Mouse (Mus musculus) ES-E14 (cell line): ENCODE results near the gene Thrap3. TPM values are rescaled to one million over a fixed set of nuclear protein-coding genes. Genes with fewer than 3 reads are reported as not detected.

ENCODE experiments used
- DNase-seq: peaks from one replicate; pipeline ENCODE4 v3.0.0-alpha.2; 2013; ENCODE audit warnings: low read depth, low spot score
- H3K27ac ChIP-seq: 2 replicates; pipeline ENCODE4 v1.5.1; 2012; ENCODE audit warnings: low read depth, mild to moderate bottlenecking, low read length, moderate library complexity, mixed read lengths; ENCODE audit not compliant: poor library complexity, insufficient read depth, severe bottlenecking
- H3K36me3 ChIP-seq: 2 replicates; pipeline ENCODE4 v1.6.1; 2012; ENCODE audit warnings: mild to moderate bottlenecking, low read length, moderate library complexity, mixed read lengths; ENCODE audit not compliant: control insufficient read depth, poor library complexity, insufficient read depth, severe bottlenecking
- H3K4me1 ChIP-seq, 2 experiments: fragments of 150-350 bp in 1 of 2; sonication (generic) in 1 of 2; 2 replicates each; pipeline ENCODE4 v1.6.1; 2012; ENCODE audit warnings: low read length in 2 of 2, mild to moderate bottlenecking in 1 of 2, mixed read lengths in 1 of 2; ENCODE audit not compliant: control insufficient read depth in 2 of 2, insufficient read depth in 2 of 2, poor library complexity in 1 of 2
- H3K4me3 ChIP-seq, 2 experiments: fragments of 150-350 bp in 1 of 2; sonication (generic) in 1 of 2; 2 replicates each; pipeline ENCODE4 v1.5.1; 2012; ENCODE audit warnings: low read length in 2 of 2, low read depth in 1 of 2, mild to moderate bottlenecking in 1 of 2, mixed read lengths in 1 of 2; ENCODE audit not compliant: insufficient read depth in 1 of 2, poor library complexity in 1 of 2, severe bottlenecking in 1 of 2
- H3K9ac ChIP-seq: 2 replicates; pipeline ENCODE4 v1.6.1; 2012; ENCODE audit warnings: low read depth, mild to moderate bottlenecking, low read length, mixed read lengths; ENCODE audit not compliant: poor library complexity, insufficient read depth, severe bottlenecking
- H3K9me3 ChIP-seq: fragments of 150-350 bp; sonication (generic); 2 replicates; pipeline ENCODE4 v1.6.1; 2012; ENCODE audit warnings: low read depth, mild to moderate bottlenecking, low read length; ENCODE audit not compliant: control insufficient read depth, insufficient read depth
- CHD2 ChIP-seq: IDR thresholded peaks from 2 replicates; pipeline ENCODE4 v1.6.1; 2014; ENCODE audit warnings: mild to moderate bottlenecking, low read depth, low read length, inconsistent platforms
- HCFC1 ChIP-seq: IDR thresholded peaks from 2 replicates; pipeline ENCODE4 v1.6.1; 2012; ENCODE audit warnings: low read length, inconsistent platforms, borderline replicate concordance; ENCODE audit not compliant: insufficient read depth
- MAFK ChIP-seq: IDR thresholded peaks from 2 replicates; pipeline ENCODE4 v1.6.1; 2014; ENCODE audit warnings: mild to moderate bottlenecking, low read depth, low read length, inconsistent platforms; ENCODE audit not compliant: insufficient read depth
- ZC3H11A ChIP-seq: IDR thresholded peaks from 2 replicates; pipeline ENCODE4 v1.6.1; 2012; ENCODE audit warnings: low read depth, mild to moderate bottlenecking, inconsistent platforms, low read length, borderline replicate concordance
- ZNF384 ChIP-seq: IDR thresholded peaks from 2 replicates; pipeline ENCODE4 v1.6.1; 2012; ENCODE audit warnings: low read depth, low read length, inconsistent platforms
- in situ Hi-C, 2 experiments: fragments of 600-800 bp; cut with MboI; formaldehyde crosslinking; loops; one replicate each; pipeline ENCODE4 v1.15.1; 2025; ENCODE audit warnings: low sequenced_read_pairs in 2 of 2, inconsistent platforms in 1 of 2; ENCODE audit not compliant: unreplicated experiment in 2 of 2
- total RNA-seq: library from RNA; depleted of rRNA; stranded (reverse); fragments of 300-350 nt; gene quantifications from 2 replicates; pipeline ENCODE4 v1.2.3, GENCODE M21; 2012

Thrap3 gene
- total RNA-seq, 1 experiment = 211 TPM

DNA sequence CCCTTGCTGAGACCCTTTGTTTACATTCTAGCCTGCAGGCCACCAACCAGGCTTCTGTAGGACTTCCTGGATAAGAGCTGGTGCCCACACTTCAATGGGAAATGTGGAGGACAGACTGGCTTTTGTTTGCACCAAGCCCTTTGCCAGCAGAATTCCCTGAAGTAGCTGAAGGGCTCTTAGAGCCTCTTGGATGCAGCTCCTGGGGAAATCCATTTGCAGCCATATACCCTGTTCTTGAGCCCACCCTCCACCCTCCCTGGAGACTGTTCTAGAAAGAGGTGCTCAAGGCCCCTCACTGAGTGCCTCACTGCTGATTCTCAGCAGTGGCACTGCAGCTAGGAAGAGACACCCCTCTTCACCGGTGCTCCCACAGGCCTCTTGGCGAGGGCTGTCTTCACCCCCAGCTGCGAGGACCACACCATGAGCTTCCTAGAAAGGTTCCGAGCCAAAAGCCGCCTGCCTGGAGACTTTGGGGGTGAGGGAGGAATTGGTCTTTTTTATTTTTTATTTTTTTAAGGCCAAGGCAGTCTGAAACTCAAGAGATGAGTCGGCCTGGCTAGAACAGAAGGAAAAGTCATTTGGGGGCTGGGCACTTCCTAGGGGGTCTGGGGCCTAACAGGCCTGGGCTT is 69.8 kb downstream of the Thrap3 start:
- no peak overlapping the region for H3K4me3 ChIP-seq
- no peak for TF ChIP-seq CHD2
- no peak for TF ChIP-seq ZC3H11A
- no peak for TF ChIP-seq HCFC1
- TF ChIP-seq MAFK = no peak
- no peak for TF ChIP-seq ZNF384
- peaks cover 35% of the 10 kb centered on the region for H3K36me3 ChIP-seq
- no peaks in the 10 kb centered on the region; a peak in 1 of 4 replicates for H3K4me1 ChIP-seq
- no peak for DNase-seq
- in situ Hi-C loops = no loop called here
- H3K27ac ChIP-seq = no peak overlapping the region
- H3K9me3 ChIP-seq = no peaks in the 10 kb centered on the region
- no peak overlapping the region for H3K9ac ChIP-seq

DNA sequence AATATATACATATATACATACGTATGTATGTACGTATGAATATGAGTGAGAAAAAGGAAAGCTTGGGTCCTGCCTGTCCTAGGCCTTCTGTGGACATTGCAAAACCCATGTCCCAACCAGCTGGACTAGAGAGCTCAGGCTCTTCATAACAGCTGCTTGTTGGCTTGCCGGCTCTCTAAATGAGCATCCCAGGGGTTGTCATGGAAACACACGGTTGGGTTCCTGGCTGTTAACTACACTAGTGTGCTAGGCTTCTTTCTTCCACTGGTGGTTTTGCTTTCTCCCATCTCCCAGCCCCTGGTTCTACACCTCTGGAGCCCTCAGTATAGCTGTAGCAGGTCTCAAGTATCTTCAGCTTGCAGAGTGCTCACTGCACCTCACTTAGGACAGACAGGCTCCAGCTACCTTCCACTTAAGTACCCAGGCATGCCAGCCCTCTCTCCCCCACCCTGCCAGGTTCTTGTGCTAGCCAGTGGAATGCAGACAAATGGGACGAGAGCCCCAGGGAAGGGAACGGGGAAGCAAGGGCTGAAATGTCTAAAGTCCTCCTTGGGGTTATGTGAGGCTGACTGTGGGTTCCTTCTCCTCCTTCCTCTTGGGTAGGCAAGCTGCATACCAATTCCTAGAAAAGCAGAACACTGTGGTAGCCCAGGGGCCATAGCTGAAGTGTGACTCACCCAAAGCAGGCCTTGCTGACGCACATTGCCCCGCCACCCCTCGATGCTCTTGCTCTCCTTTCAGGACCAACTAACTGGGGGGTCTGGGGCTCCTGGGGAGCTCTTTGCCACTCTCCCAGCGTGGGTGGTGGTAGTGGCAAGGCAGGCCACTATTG is 71.1 kb downstream of the Thrap3 start:
- Histone ChIP-seq H3K27ac (no peak overlapping the region), H3K36me3 (peaks cover 30% of the 10 kb centered on the region), H3K4me1 (no peaks in the 10 kb centered on the region; a peak in 1 of 4 replicates), H3K4me3 (no peak overlapping the region), H3K9me3 (no peaks in the 10 kb centered on the region), H3K9ac (no peak overlapping the region)
- no peak for DNase-seq
- TF ChIP-seq HCFC1 (no peak), MAFK (no peak), CHD2 (no peak), ZNF384 (no peak), ZC3H11A (no peak)
- in situ Hi-C loops = no loop called here

DNA sequence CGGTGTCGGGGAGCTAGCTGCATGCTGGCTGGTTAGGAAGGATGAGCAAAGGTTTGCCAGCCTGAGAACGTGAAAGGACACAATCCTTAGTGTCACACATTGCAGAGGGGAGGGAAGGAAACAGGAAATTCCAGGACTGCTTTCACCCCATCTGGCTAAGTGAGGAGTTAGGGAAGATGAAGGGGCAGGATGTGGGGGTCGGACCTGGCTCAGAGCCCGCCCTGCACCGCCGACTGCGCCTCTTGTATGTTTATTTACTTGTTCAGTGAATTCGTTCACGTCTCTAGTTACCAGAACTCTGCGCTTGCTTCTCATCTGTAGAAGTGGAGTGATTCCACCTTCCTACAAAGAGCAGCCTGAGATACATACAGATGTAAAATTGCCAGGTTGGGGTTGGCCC is 72.1 kb downstream of the Thrap3 start:
- no peak overlapping the region for H3K4me3 ChIP-seq
- in situ Hi-C loops = no loop called here
- no peaks in the 10 kb centered on the region; a peak in 1 of 4 replicates for H3K4me1 ChIP-seq
- TF ChIP-seq CHD2 = no peak
- TF ChIP-seq MAFK = no peak
- TF ChIP-seq ZC3H11A = no peak
- no peak for TF ChIP-seq HCFC1
- no peak for TF ChIP-seq ZNF384
- H3K36me3 ChIP-seq = peaks cover 34% of the 10 kb centered on the region
- H3K9ac ChIP-seq = no peak overlapping the region
- no peak overlapping the region for H3K27ac ChIP-seq
- no peak for DNase-seq
- no peaks in the 10 kb centered on the region for H3K9me3 ChIP-seq

DNA sequence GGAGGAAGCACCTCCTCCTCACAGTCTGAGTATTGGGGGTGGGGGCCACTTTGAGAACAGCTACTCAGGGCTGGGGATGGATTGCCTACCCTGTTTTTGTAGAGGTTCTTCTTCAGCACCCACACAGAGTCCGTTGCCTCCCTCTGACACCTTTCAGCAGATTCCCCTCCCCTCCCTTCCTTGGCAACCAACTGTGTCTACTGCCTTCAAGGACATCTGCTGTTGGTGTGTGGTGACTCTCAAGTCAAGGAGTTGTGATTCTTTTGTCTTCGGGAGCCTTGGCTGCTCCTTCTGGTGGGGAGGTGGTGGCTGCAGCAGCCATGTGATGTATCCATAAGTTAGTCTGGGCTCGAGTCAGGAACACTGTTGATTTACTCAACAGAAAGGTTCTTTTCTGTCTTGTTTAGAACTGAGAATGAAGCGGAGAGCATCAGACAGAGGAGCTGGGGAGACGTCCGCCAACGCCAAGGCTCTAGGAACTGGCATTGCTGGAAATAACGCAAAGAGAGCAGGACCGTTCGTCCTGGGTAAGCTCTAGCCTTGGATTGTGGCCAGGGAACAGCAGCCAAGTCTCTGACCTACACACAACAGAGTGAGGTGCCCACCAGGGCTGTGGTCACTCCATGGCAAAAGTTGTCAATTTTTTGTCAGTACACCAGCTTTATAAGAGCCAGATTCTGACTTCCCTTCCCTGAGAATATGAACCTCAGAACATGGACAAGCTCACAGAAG is 79.1 kb downstream of the Thrap3 start:
- Histone ChIP-seq H3K36me3 (peaks cover 16% of the 10 kb centered on the region; the same call in 1 of the 2 replicates), H3K27ac (no peak overlapping the region), H3K9me3 (no peaks in the 10 kb centered on the region), H3K4me3 (no peak overlapping the region), H3K9ac (no peak overlapping the region), H3K4me1 (0 out of 4 replicates have a peak, but pooled peaks cover 0 to 2% of the 10 kb centered on the region in 2 experiments)
- TF ChIP-seq MAFK (no peak), ZC3H11A (no peak), ZNF384 (no peak), HCFC1 (no peak), CHD2 (no peak)
- in situ Hi-C loops = no loop called here
- DNase-seq = no peak
